Mouse (Mus musculus): ENCODE data around the gene Rnf144b.

Rnf144b gene

DNA sequence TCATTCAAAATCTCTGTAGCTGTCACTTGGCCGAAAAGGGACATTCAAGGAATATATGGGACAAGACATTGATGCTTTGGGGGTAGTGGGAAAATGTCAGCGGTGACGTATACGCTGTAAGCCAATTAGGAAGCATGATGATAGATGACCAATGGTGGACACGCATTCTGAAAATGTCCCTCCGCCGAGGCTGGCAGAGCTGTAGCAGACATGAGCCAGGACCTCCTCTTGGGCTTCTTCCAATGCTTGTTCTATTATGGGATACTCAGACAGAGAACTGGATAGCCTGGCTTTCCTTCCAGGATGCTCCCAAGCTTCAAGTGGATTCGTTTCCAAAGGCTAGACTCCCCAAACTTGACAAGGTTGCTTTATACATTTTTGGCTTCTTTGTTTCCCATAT lies 141.9 kb downstream of the Rnf144b start:
- WGBS = 72% methylated on average over 8 of the region's 8 CpGs

DNA sequence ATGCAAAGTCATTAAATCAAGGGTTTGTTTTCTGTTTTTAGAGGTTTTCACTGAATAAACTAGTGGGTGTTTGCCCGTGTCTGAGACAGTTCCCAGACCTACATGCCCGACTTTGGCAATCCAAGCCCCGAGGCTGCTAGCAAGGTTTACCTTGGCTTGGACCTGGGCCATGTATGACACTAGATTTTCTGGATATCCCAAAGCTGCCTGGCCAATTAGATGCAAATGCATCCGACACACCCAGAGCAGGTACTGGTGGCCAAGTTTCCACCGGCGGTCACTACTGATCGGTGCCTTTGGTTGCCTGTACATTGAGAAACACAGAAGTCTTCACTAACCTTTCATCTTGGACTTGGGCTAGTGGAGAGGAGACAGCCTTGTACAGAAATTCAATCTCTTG lies 144.0 kb downstream of the Rnf144b start:
- WGBS = 81% methylated on average over 7 of the region's 7 CpGs

DNA sequence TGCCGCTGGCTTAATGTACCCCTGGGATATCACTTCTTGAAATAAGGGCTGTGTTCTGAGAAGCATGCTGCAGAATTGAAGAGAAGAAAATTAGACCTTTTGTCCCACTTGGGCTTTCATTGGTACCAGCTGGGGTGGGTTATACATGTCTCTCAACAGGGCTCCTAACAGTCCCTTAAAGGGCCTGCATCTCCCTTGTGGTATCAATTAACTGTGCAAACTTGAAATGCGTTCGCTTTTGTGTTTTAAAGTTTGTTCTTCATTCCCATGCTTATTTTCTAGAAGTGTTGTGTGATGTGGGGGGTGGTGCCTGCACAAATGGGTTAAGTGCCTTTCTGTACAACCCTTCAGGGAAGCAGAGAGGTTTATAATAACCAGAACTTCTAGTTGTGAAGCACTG lies 145.8 kb downstream of the Rnf144b start:
- 72% methylated on average over 3 of the region's 3 CpGs for WGBS

GRCm38 (mm10) chr13:47272928-47273327 lies 150.5 kb downstream of the Rnf144b start:
- 34% methylated on average over 8 of the region's 8 CpGs for WGBS

GRCm38 (mm10) chr13:47273487-47273886 lies 151.0 kb downstream of the Rnf144b start:
- 18% methylated on average over 11 of the region's 11 CpGs for WGBS

DNA sequence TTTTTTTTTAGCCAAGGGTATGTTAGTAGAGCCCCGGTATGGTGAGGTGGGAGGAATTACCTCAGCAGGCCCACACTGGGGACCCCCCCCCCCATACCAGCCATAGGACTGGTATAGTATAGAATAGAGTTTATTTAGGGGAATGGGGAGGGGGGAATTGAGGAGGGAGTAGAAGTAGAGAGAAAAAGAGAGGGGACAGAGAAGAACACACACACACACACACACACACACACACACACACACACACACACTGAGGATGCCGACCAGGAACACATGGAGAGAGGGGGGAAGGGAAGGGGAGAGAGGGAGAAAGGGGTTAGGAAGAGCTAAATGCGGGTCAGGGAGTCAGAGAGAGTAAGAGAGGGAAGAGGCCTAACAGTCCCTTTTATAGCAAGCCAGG lies 151.7 kb downstream of the Rnf144b start:
- WGBS = 46% methylated on average over 3 of the region's 3 CpGs

- WGBS = 50% methylated on average over 13 of the region's 13 CpGs
Observed at GRCm38 (mm10) chr13:47277000-47277823, 154.8 kb downstream of the Rnf144b start.

DNA sequence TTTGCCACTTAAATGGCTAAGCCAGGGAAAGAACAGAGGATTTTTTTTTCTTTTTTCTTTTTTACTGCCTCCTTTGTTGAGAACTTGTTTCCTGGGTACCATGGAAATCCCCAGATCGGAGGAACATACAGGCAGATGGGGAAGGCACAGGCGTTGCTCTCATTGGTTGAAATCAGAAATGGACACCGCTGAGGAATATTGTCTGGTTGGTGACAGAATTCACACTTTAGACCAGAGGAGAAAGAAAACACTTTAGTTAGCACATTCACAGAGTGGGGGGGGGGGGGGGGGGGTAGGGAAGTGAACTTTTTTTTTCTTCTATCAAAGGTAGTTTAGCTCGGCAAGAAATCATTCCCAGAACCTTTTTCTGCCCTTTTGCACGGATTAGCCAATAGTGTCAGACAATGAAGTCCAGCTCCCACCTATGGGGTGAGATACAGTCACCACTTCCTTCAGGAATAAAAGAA lies 155.4 kb downstream of the Rnf144b start:
- 28% methylated on average over 5 of the region's 5 CpGs for WGBS

DNA sequence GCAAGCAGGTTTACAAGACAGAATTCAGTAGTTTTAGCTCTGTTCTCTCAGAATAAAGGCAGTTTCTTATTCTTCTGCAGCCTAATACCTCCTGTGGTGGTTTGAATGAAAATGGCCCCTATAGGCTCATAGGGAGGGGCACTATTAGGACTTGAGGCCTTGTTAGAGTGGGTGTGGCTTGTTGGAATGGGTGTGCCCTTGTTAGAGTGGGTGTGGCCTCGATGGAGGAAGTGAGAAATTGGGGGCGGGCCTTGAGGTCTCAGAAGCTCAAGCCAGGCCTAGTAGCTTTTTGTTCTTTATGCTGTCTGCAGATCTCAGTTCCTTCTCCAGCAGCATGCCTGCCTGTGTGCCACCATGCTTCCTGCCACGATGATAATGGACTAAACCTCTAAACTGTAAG lies 159.8 kb downstream of the Rnf144b start:
- WGBS = 67% methylated on average over 3 of the region's 3 CpGs

GRCm38 (mm10) chr13:47288449-47288848 lies 166.0 kb downstream of the Rnf144b start:
- 31% methylated on average over 4 of the region's 4 CpGs for WGBS

- 82% methylated on average over 8 of the region's 8 CpGs for WGBS
Observed at GRCm38 (mm10) chr13:47296465-47296864, 174.0 kb downstream of the Rnf144b start.
